Mouse (Mus musculus): ENCODE measurements around the gene Fam196b.

The Fam196b gene

GRCm38 (mm10) chr11:34398555-34398954 is 83.9 kb downstream of the Fam196b start:
- DNase-seq (ENCODE audit: extremely low read depth, low read depth, low spot score): no peak

DNA sequence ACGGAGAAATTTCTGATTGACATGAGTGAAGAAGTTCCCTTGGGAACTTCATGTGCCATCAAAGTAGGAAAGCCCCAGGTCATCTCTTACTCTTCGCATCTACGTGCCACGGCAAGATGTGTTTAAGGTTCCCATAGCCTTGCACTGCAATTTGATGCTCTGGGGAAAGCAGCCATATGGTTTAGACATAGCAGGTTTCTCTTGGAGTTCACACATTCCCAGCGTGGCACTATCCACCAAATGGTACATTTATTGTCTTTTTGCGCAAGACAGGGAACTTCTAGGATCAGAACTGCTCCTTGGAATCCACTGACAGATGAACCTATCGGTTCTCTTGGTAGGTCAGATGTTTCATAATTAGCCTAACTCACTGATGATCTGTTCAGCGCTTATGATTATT is 86.7 kb downstream of the Fam196b start:
- no peak for DNase-seq (ENCODE audit: extremely low read depth, low read depth, low spot score)

DNA sequence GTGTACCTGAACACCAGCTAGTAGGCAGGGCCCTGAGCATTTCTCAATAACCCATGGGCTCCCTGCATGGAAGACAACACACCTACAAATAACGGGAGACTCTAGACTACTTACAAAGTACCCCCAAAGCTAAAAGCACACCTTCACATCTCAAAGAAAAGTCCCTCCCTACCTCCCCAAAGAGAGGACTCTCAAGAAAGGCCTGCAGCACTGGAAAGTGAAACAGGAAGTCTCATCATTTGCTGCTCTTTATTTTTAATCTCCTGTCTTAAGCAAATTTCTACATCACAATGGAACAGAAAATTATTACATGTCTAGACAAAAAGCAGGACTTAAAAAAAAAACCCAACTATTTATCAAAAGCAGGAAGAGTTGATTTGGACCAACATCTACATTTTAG is 90.7 kb downstream of the Fam196b start:
- no peak for DNase-seq (ENCODE audit: extremely low read depth, low read depth, low spot score)

DNA sequence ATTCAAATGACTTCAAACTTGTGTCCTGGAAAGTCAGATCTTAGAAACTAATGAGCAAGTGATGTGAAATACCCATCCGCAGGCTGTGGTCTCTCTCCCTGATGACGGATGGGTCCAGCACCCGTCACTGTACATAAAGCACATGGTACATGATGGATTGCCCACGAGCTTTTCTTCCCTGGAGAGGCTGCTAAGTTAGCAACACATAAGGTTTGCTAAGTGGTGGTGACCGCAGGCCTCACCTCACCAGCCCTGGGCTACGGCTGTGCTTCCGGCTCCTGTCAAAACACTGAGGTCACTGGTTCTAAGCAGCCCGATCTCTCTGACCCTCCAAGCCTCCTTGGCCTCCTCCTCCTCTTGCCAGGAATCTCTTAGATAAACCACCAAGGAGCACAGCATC is 91.7 kb downstream of the Fam196b start:
- no peak for DNase-seq (ENCODE audit: extremely low read depth, low read depth, low spot score)

GRCm38 (mm10) chr11:34406850-34407249 is 92.2 kb downstream of the Fam196b start:
- DNase-seq (ENCODE audit: extremely low read depth, low read depth, low spot score): no peak

DNA sequence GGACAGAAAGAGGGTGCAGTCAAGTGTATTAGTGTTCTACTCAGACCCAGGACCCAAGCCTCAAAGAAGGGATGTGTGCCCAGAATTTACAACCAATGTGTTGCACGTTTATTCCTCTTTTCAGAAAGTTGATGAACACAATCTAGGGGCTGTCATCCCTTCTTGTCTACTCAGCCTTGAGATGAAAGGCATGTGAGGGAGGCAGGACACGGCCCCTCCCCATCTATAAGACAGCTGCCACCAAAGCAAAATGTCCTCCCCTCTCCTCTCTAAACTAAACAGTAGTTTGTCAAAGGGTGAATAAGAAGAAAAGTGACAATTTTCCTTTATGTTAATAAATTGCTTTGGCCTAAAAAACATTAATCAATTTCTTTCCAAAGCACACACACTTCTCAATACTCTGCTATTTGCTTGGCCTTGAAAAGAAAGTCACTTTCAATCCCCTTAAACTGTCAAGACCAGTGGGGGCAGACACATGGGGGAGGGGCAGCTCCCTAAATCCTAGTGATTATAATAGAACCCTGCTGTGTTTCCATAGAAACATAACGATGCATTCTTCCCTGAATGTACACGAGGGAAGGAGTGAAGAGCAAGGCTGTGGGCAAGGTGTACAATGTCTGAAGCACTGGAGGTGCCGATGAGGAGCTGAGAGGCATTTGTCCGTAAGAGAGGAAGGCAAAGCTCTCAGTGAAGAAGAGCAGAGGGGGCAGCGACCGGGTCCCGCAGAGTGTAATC is 101.4 kb downstream of the Fam196b start:
- no peak for DNase-seq (ENCODE audit: extremely low read depth, low read depth, low spot score)

DNA sequence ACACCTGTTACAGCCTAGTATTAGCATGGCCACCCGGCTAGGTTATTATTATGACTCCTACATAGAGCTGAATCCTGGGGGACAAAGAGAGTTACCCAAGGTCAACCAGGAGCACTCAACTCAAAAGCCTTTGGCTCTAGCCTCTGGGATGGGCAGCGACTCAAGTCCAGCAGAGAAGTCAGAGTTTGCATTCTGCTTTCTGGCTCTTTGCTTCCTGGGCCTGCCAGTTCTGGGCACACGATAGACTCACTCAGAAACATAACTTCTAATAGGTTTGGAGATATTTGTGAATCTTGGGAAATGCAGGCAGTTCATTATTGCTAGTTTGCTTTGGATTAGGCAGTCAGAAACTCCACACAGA is 102.0 kb downstream of the Fam196b start:
- no peak for DNase-seq (ENCODE audit: extremely low read depth, low read depth, low spot score)

DNA sequence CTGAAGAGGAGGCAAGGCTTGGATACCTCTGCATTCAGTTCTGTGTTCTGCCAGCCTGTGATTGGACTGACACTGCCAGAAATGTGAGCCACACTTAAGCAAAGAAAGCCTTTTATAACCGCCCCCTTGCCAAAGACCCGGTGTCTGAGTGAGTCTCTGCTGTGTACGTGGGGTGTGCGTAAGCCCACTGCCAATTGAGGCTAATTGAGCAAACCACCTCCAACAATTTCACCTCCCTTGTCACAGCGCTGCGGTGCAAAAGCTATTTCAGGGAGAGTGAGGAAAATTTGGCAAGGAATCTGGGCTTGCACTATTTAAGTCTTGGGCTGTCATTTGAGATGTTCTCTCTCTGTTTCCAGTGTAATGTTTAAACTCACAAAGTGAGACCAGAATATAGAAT is 106.4 kb downstream of the Fam196b start:
- no peak for DNase-seq (ENCODE audit: extremely low read depth, low read depth, low spot score)

DNA sequence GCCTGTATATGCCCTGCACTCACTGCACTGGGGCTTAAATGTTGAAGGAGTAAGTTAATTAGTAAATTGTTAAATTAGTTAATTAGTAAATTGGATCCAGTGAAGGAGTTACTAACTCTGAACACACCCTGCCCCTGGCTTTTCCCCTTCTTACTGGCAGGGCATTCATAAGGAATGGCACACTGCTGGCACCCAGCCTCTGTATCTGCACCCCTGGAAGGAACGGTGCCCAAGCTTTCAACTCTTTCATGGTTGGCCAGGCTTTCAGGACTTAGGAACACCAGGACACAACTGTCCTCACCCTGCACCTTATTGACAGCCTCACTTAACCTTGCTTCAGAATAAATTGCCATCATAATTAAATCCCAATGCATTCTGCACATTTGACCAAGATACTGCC is 109.9 kb downstream of the Fam196b start:
- DNase-seq (ENCODE audit: extremely low read depth, low read depth, low spot score): no peak

DNA sequence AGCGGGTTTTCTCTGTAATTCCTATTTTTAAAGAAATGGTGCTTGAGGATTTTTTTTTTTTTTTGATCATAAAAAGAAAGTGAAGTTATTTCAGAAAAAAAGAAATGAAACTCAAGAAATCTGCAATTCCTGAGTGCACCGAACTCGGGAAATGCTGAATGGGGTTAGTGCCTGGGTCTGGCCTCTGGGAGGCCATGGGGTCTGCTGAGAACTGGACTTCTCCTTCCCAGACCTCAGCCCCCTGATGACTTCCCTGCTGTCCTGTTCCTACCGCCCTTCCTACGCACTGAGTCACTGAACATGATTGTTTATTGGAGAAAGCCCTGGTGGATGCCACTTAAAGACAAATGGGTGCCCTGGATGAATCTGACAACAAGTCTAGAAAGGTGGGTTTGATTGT is 112.6 kb downstream of the Fam196b start:
- DNase-seq (ENCODE audit: extremely low read depth, low read depth, low spot score): no peak

DNA sequence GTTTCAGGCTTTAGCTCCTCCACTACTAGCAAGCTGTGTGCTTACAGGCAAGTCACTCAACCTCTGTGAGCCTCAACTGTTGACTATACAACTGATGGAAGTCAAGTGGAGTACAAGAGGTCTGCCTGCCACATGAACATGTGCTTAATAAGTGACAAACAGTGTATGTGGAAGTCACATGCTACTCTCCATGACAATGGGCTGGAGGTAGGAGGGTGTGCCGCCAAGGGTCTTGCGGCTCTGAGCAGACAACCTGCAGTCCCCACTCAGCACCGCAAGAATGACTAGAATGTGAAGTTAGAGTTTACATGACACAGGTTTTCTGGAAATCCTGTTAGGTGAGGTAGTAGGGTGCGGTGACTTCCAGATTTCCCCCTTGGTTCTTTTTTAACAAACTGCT is 116.3 kb downstream of the Fam196b start:
- DNase-seq (ENCODE audit: extremely low read depth, low read depth, low spot score): no peak

- DNase-seq (ENCODE audit: extremely low read depth, low read depth, low spot score): no peak
Observed at GRCm38 (mm10) chr11:34431371-34431770, 116.7 kb downstream of the Fam196b start.

DNA sequence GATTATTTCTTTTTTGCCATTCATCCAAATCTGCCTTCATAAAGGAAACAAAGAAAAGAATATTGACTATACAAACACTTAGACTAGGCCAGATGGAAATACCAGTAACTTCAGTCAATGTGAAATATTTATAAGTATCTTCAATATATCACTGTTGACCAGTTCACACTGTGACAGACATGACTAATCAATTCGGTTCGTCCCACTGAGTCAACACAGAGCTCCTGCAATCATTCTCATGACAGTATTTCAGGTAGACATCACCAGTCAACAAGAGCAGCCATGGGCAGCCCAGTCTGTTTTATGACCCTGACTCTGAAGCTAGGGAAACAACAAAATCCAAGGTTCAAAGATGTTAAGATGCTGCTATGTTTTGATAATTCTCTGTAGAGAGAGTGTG is 117.4 kb downstream of the Fam196b start:
- DNase-seq (ENCODE audit: extremely low read depth, low read depth, low spot score): no peak

DNA sequence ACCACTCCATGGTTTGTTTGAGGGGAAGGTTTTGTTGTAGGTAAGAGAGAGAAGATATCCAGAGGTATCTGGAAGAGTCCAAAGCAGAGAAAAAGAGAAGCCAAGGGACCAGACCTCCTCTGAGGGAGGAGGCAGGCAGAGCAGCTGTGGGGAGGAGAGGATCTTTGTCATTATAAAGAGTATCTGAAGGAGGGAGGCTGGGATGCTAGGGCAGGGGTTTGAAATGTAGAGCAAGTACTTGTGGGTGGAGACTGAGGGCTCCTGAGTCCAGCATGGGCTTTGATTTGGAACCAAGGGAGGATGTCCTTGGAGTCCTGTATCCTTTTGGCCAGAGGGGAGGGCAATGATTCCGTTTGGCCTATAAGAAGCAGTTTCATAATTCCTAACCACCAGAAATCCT is 122.8 kb downstream of the Fam196b start:
- no peak for DNase-seq (ENCODE audit: extremely low read depth, low read depth, low spot score)

DNA sequence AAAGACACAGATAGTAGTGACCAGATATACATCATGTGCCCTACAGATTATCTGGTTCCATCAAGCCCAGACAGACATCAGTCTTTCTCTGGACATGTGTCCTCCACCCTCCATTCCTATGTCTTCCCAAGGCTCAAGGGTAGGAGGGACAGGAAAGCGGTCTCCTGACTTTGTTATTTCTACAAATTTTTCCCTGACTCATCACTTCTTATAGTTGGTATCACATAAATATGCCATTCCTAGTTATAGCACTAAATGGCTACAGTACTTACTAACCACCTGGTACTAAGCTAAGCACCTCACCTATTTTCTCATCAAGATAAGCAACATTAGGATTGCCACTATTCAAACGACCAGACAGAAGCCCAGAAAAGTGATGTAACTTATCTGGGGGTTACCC is 123.8 kb downstream of the Fam196b start:
- no peak for DNase-seq (ENCODE audit: extremely low read depth, low read depth, low spot score)

DNA sequence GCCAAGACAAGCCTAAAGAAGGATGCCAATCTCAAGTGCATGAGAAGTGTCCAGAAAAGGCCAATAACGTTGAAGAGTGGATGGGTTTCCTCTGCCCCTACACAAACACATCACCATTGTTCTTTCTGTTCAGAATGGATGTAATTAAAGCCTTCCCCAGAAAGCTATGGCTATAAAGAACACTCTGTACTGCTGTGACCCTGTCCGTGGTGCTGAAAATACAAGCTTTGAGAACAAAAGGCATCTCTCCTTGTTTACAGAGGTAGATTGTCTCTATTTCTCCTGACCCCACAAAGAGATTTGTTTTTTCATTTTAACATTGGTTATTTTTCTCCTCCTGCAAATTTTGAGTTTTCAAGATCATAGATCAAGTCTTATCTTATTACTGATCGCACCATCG is 133.3 kb downstream of the Fam196b start:
- no peak for DNase-seq (ENCODE audit: extremely low read depth, low read depth, low spot score)

DNA sequence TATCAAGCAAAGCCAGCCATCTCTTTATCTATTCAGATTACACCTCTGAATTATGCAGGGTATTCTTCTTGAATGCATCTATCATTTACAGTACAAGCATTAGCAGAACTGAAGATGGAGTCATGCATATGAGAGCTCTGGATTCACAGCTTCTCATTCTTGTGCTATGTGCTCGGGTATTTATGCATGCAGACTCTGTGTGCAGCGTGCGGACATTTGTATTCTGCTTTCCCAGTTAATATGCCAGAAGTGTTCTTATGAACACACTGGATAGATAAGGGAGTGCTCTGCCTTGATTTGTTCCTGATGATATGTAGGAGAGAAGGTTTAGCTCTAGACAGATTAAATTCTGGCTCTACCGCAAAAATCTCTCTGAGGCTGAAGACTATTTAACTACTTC is 135.3 kb downstream of the Fam196b start:
- no peak for DNase-seq (ENCODE audit: extremely low read depth, low read depth, low spot score)

- DNase-seq (ENCODE audit: extremely low read depth, low read depth, low spot score): no peak
Observed at GRCm38 (mm10) chr11:34467056-34467455, 152.4 kb downstream of the Fam196b start.

DNA sequence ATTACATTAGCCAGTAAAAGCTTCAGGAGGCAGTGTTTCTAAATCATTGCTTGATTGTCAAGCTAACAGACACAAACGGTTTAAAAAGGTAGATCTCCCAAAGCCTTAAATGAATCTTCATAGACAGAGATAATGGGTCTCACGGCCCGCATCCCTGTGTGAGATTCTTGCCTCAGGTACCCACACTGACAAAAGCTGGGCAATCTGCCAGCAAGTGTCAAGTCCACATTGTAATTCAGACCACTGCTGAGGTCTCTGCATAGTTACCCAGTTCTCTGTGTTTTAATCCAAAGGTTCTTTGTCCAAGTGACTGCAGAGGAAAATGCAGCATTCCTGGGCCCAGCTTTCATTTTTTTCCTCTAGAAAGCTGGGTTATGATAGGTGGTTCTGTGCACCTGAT is 153.9 kb downstream of the Fam196b start:
- DNase-seq (ENCODE audit: extremely low read depth, low read depth, low spot score): no peak

DNA sequence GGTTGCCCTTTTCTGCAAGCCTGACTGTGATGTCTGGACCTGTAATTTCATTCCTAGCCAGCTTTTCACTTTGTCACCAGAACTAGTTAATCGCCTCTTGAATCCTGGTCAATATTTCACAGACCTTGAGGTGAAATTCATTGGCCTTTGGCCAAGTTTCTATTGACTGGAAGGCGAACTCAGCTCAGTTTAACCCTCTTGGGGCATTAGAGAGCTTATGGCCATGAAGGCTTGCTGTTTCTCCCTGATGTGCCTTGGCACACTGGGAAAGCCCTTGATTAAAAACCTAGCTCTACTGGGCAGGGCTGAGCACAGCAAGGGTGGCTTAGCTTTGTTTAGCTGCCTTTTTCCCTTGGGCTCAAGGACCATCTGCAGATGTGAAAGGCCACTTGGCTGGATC is 155.2 kb downstream of the Fam196b start:
- DNase-seq (ENCODE audit: extremely low read depth, low read depth, low spot score): no peak

All from fat pad, adult 2 months (tissue).